Mouse (Mus musculus): ENCODE measurements at regions not wholly inside any gene's neighbourhood (a gene's known extent, or its start where the extent isn't known, plus 50 kb on each side); places are given as distances from the start of the nearest gene placed in this dataset.

DNA sequence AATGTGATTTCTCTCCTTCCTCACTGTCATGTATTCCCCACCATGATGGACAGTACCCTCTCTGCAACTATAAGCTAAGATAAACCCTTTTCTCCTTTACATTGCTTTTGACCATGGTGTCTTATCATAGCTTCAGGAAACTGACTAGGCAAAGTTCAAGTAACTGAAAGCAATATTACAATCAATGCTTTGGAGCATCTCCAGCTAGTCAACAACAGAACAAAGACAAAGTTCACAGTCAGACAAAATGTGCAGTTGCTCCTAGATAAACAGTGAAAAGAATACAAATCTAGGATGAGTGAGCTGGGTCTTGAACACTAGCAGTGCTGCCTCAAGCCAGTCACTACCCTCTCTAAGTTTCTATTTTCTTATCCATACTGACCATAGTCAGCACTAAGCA is 100.2 kb upstream of the Dynlrb2 start:
- Histone ChIP-seq H3K4me2 (no peak overlapping the region), H3K4me1 (no peaks in the 10 kb centered on the region), H3K9me3 (no peaks in the 10 kb centered on the region), H3K9ac (no peak overlapping the region), H3K4me3 (no peak overlapping the region), H3K27me3 (no peaks in the 10 kb centered on the region), H3K27ac (no peak overlapping the region), H3K36me3 (no peaks in the 10 kb centered on the region)
- no peak for ATAC-seq (ENCODE audit: insufficient number of reproducible peaks, insufficient read depth, low FRiP score, low TSS enrichment, low read depth)

DNA sequence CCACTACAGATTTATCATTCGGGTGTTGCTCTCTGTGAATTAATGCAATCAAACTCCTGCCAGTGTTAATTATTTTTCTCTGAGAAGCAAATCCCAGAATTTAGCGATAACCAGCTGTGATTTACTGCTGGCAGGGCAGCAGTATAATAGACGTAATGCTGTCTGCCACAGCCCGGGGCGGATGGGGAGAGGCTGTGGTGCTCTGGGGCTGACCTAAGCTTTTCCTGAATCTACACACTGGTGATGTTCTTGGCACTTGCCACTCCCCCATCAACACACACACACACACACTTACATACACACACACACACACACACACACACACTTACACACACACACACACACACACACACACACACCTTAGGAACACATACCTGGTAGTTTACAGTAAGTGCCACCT is 101.4 kb upstream of the Dynlrb2 start:
- no peaks in the 10 kb centered on the region for H3K36me3 ChIP-seq
- no peak for ATAC-seq (ENCODE audit: insufficient number of reproducible peaks, insufficient read depth, low FRiP score, low TSS enrichment, low read depth)
- no peak overlapping the region for H3K9ac ChIP-seq
- no peak overlapping the region for H3K4me3 ChIP-seq
- WGBS, result 67% methylated on average over 5 of the region's 5 CpGs
- no peak overlapping the region for H3K27ac ChIP-seq
- H3K27me3 ChIP-seq, result no peaks in the 10 kb centered on the region
- no peak overlapping the region for H3K4me2 ChIP-seq
- no peaks in the 10 kb centered on the region for H3K9me3 ChIP-seq
- no peaks in the 10 kb centered on the region for H3K4me1 ChIP-seq

DNA sequence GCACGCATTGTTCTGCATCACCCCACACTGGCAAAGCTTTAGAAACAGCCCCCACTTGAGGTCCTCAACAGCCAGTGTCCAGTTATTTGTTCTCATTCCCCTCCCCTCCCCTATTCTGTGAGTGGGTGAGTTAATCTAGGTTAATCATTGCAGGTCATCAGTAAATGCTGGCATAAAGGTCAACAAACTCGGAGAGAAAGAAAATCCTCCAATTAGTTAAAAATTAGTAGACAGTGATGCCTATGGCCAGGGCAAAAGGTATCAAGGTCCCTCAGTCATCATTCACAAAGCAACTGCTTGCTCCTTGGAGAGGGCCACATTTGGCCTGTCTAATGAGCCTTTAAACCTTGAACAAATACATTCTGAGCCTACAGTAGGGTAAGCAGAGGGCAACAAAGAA is 105.3 kb upstream of the Dynlrb2 start:
- H3K4me1 ChIP-seq, result no peaks in the 10 kb centered on the region
- no peak for ATAC-seq (ENCODE audit: insufficient number of reproducible peaks, insufficient read depth, low FRiP score, low TSS enrichment, low read depth)
- 70% methylated on average over 2 of the region's 2 CpGs for WGBS
- H3K36me3 ChIP-seq, result no peaks in the 10 kb centered on the region
- no peak overlapping the region for H3K4me3 ChIP-seq
- peaks cover 8% of the 10 kb centered on the region for H3K9me3 ChIP-seq
- no peaks in the 10 kb centered on the region for H3K27me3 ChIP-seq
- H3K27ac ChIP-seq, result no peak overlapping the region
- H3K9ac ChIP-seq, result no peak overlapping the region
- H3K4me2 ChIP-seq, result no peak overlapping the region

DNA sequence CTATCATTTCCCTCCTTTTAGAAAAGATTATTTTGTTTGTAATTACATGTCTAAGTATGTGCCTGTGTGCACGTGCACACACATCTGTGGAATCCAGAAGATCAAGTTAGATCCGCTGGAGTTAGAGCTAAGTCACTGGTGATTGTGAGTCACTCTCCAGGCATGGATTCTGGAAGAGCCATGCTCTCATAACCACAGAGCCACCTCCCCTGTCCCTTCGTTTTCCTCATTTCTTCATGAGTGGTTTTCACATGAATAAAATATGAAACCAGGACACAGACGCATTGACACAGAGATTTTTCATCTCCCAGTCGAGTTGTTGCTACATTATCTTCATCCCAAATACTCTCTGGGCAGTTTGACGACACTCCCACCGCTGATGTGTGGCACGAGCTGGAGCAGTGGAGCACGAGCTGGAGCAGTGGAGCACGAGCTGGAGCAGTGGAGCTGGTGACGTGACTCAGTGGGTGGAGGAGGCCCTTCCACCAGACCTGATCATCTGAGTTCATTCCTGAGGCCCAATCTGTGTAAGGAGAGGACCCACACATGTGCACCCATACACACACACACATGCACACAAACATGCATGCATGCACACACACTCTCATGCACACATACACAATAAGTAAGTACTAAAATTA is 106.1 kb upstream of the Dynlrb2 start:
- no peak overlapping the region for H3K9ac ChIP-seq
- no peak overlapping the region for H3K27ac ChIP-seq
- H3K4me1 ChIP-seq, result no peaks in the 10 kb centered on the region
- H3K4me3 ChIP-seq, result no peak overlapping the region
- H3K36me3 ChIP-seq, result no peaks in the 10 kb centered on the region
- 71% methylated on average over 11 of the region's 11 CpGs for WGBS
- peaks cover 8% of the 10 kb centered on the region for H3K9me3 ChIP-seq
- ATAC-seq (ENCODE audit: insufficient number of reproducible peaks, insufficient read depth, low FRiP score, low TSS enrichment, low read depth), result no peak
- no peaks in the 10 kb centered on the region for H3K27me3 ChIP-seq
- H3K4me2 ChIP-seq, result no peak overlapping the region

DNA sequence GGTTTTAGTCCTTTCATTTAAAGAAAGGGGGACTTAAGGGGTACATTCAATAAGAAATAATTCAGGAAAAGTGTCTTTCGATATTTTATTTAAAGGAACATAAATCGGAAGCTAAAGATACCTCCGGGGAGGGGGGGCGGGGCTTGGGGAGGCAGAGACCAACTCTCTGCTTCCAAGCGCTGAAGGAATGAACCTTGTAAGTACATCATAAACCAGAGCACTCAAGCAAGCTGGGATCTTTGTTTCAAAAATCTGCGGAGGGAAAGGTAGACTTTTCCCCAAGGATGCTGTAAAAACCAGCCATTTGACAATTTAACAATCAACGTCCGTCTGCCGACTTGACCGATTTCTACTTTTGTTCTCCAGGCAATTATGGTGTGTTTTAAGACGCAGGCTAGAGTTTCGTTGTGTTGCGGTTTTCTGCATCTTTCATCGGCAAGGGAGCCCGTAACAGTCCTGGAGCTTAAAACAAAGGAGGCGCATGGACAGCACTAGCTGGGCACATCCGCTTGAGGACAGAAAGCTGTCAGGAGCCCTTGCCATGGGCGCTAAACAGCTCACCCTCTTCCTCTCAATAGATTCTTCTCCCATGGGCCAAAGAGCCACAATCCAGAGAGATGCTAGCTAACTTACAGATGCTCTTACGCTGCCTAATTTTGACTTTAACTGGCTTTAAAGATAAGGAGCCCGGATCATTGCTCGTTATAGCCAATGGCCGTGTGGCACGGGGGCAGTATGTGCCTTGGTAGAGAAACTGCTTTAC is 119.4 kb upstream of the Dynlrb2 start:
- Histone ChIP-seq H3K27me3 (no peaks in the 10 kb centered on the region), H3K9ac (no peak overlapping the region), H3K4me2 (no peak overlapping the region), H3K27ac (no peak overlapping the region), H3K9me3 (no peaks in the 10 kb centered on the region), H3K4me1 (peaks cover 13% of the 10 kb centered on the region), H3K4me3 (no peak overlapping the region), H3K36me3 (no peaks in the 10 kb centered on the region)
- no peak for ATAC-seq (ENCODE audit: insufficient number of reproducible peaks, insufficient read depth, low FRiP score, low TSS enrichment, low read depth)
- 89% methylated on average over 23 of the region's 23 CpGs for WGBS

DNA sequence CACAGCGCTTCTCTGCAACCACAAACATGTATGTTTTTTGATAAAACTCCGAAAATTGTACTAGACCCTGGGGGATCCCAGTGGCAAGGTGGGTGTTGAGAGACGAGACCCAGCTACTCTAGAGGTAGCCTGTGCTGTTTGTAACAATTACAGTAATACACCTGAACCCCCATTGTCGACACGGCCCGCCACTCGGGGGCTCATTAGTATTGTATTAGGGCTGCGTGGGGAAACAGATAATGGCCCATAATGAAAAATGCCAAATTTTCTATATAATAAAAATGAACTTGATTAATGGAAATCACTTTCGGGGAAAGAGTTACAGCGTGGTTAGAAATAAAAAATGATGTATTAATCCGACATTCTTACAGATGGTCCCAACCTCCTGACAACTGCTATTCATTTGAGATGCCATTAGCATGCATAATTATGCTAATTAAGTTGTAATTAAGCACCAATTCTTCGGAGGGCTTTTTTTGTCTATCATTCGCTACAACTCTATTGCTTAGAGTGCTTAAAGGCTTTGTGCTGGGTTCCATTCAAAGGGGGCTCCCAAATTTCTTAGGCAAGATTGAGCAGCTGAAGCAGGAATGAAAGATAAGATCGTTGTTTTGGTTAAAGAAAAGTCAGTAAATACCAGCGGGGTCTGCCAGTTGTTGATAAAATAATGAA is 120.2 kb upstream of the Dynlrb2 start:
- H3K9ac ChIP-seq, result no peak overlapping the region
- no peaks in the 10 kb centered on the region for H3K9me3 ChIP-seq
- no peak overlapping the region for H3K4me2 ChIP-seq
- no peaks in the 10 kb centered on the region for H3K36me3 ChIP-seq
- H3K4me1 ChIP-seq, result peaks cover 19% of the 10 kb centered on the region
- 81% methylated on average over 15 of the region's 15 CpGs for WGBS
- ATAC-seq (ENCODE audit: insufficient number of reproducible peaks, insufficient read depth, low FRiP score, low TSS enrichment, low read depth), result no peak
- no peaks in the 10 kb centered on the region for H3K27me3 ChIP-seq
- H3K27ac ChIP-seq, result no peak overlapping the region
- H3K4me3 ChIP-seq, result no peak overlapping the region

DNA sequence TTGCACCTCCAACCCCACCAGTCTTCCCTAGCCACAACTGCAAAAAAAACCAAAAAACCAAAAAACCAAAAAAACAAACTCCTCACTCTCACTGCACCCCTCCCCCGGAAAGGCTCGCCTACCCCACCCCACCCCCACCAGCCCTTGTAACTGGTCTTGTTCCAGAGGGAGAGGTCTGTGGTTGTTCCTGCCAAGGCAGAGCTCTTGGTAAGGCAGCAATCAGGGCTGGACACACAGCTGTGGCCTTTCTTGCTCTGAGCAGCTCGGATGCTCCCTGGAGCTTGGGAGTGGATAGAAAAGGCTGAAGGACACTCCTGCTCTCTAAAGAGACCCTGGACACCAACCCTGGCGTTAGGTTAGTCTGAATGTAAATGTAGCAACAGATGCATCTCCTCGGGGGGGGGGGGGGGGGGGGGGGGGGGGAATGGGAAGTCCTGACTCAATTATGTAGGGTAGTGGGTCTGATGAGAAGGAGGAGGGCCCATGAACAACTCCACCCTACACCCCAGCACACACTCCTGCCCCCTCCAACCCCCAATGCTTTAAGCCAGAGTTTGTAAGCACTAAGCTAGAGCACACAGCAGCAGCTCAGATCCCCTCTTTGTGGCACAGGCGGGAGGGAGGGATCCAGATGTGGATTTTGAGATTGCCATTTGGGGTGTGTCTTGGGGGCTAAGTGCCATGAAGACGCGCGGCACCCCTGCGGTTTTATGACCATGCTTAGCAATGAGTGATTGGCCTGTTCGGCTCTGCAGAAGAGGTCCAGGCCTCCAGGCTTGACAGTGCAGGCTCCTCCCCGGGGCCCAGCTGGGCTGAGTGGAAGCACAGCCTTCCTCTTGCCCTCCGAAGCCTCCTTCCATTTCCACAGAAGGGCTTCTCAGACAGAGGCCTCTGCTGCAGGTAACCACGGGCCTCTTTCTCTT is 121.0 kb upstream of the Dynlrb2 start:
- no peaks in the 10 kb centered on the region for H3K36me3 ChIP-seq
- H3K4me2 ChIP-seq, result no peak overlapping the region
- 55% methylated on average over 13 of the region's 14 CpGs for WGBS
- no peaks in the 10 kb centered on the region for H3K27me3 ChIP-seq
- H3K9me3 ChIP-seq, result no peaks in the 10 kb centered on the region
- no peak overlapping the region for H3K4me3 ChIP-seq
- ATAC-seq (ENCODE audit: insufficient number of reproducible peaks, insufficient read depth, low FRiP score, low TSS enrichment, low read depth), result no peak
- H3K27ac ChIP-seq, result no peak overlapping the region
- H3K9ac ChIP-seq, result no peak overlapping the region
- peaks cover 20% of the 10 kb centered on the region for H3K4me1 ChIP-seq

DNA sequence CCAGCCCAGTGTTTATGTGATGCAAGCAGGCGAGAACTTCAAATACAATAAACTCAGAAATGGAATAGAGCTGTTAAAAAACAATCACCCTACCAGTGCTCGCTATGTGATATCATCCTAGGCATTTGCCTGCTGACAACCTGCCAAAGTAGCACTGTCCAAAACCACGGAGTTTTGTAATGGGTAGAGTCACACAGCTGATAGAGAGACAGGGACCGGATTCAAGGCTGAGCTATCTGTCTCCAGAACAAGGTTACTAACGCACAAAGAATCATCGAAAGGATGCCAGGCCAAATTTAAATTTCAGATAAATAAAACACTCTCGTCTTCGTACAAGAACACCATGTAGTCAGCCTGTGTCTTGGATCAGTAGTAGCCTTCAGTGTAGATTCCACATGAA is 121.7 kb upstream of the Dynlrb2 start:
- Histone ChIP-seq H3K4me1 (peaks cover 20% of the 10 kb centered on the region), H3K27ac (no peak overlapping the region), H3K4me2 (no peak overlapping the region), H3K9ac (no peak overlapping the region), H3K36me3 (no peaks in the 10 kb centered on the region), H3K4me3 (no peak overlapping the region), H3K9me3 (no peaks in the 10 kb centered on the region), H3K27me3 (no peaks in the 10 kb centered on the region)
- 85% methylated on average over 8 of the region's 8 CpGs for WGBS
- ATAC-seq (ENCODE audit: insufficient number of reproducible peaks, insufficient read depth, low FRiP score, low TSS enrichment, low read depth), result no peak

DNA sequence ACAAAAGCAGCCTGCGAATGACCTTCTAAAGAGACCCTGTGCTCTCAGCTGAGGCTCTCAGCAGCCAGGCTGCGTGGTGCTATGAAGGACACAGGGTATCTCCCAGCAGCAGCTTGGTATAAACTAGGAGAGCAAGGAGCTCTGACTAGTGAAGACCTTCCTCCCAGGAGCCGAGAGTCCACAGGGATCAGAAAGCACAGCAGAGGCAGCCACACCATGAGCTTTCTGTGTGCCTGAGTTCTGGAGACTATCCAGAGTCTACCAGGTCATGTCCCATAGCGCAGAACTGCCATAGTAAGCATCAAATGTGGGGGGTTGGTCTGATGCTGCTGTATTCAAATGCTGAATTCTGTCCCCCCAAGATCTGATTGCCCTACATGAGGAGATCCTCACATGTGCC is 124.2 kb upstream of the Dynlrb2 start:
- no peaks in the 10 kb centered on the region for H3K9me3 ChIP-seq
- no peaks in the 10 kb centered on the region for H3K36me3 ChIP-seq
- no peak for ATAC-seq (ENCODE audit: insufficient number of reproducible peaks, insufficient read depth, low FRiP score, low TSS enrichment, low read depth)
- H3K27ac ChIP-seq, result no peak overlapping the region
- no peak overlapping the region for H3K4me2 ChIP-seq
- no peak overlapping the region for H3K4me3 ChIP-seq
- no peak overlapping the region for H3K9ac ChIP-seq
- H3K27me3 ChIP-seq, result no peaks in the 10 kb centered on the region
- 92% methylated on average over 4 of the region's 4 CpGs for WGBS
- peaks cover 20% of the 10 kb centered on the region for H3K4me1 ChIP-seq

DNA sequence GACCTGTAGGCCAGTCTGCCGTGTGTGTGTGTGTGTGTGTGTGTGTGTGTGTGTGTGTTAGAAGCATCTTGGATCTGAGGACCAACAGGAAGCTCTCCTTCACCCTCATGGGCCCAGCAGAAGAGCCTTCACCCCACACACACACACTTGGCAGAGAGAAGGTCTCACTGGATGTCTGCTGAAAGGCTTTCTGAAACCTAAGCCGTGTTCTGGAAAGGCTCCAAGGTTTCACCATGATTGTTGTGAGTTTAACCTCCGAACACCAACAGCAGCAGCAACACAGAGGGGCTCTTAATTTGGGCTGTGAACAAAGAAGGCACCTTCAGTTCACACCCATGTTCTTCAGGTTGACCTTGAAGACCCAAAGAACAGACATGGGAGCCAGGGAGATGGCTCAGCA is 124.9 kb upstream of the Dynlrb2 start:
- peaks cover 20% of the 10 kb centered on the region for H3K4me1 ChIP-seq
- ATAC-seq (ENCODE audit: insufficient number of reproducible peaks, insufficient read depth, low FRiP score, low TSS enrichment, low read depth), result no peak
- no peaks in the 10 kb centered on the region for H3K36me3 ChIP-seq
- no peak overlapping the region for H3K27ac ChIP-seq
- H3K27me3 ChIP-seq, result no peaks in the 10 kb centered on the region
- H3K4me3 ChIP-seq, result no peak overlapping the region
- H3K9ac ChIP-seq, result no peak overlapping the region
- WGBS, result 54% methylated on average over 3 of the region's 3 CpGs
- H3K4me2 ChIP-seq, result no peak overlapping the region
- no peaks in the 10 kb centered on the region for H3K9me3 ChIP-seq

DNA sequence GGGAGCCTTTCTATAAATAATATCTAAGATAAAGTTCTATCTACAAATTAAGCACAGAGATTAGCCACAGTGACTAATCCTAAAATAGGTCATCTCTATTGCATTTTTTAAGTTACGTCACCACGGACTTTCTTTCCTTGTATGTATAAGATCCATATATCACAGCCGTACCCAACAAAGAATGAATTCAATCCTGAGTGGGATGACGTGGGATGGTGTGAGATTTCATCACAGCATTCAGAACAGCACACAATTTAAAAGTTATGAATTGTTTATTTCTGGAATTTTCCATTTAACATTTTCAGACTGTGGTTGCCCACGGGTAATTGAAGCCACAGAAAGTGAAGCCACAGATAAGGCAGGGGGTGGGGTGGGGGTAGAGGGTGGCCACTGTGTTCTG is 129.0 kb upstream of the Dynlrb2 start:
- no peak overlapping the region for H3K4me3 ChIP-seq
- H3K4me2 ChIP-seq, result no peak overlapping the region
- no peaks in the 10 kb centered on the region; the same call in 1 of the 2 replicates for H3K27me3 ChIP-seq
- H3K27ac ChIP-seq, result no peak overlapping the region; the same call in 1 of the 2 replicates
- no peaks in the 10 kb centered on the region for H3K9me3 ChIP-seq
- H3K9ac ChIP-seq, result no peak overlapping the region
- no peak for ATAC-seq (ENCODE audit: insufficient number of reproducible peaks, insufficient read depth, low FRiP score, low TSS enrichment, low read depth)
- H3K4me1 ChIP-seq, result peaks cover 7% of the 10 kb centered on the region
- no peaks in the 10 kb centered on the region for H3K36me3 ChIP-seq
- WGBS, result 62% methylated on average over 5 of the region's 5 CpGs
